Mouse (Mus musculus) intestine, postnatal 0 days (tissue): ENCODE data around the gene Fstl1. TPM values are rescaled to one million over a fixed set of nuclear protein-coding genes. Genes with fewer than 3 reads are reported as not detected.

Source experiments
- ATAC-seq: fragments of 200-750 bp; cut with Nextera tagmentation; 2 replicates; pipeline ENCODE4 v1.8.0; 2017; ENCODE audit warnings: mild to moderate bottlenecking, moderate TSS enrichment, moderate library complexity
- H3K27ac ChIP-seq: fragments of 300-500 bp; sonication (generic); 2 replicates; pipeline ENCODE4 v1.5.1; 2014; ENCODE audit warnings: mild to moderate bottlenecking, low read depth, low read length, moderate library complexity
- H3K27me3 ChIP-seq: fragments of 300-500 bp; sonication (generic); replicated peaks from 2 replicates; pipeline ENCODE4 v1.6.1; 2014; ENCODE audit warnings: low read length, mixed read lengths; ENCODE audit not compliant: control insufficient read depth, insufficient read depth
- H3K36me3 ChIP-seq: fragments of 300-500 bp; sonication (generic); 2 replicates; pipeline ENCODE4 v1.6.1; 2014; ENCODE audit warnings: mild to moderate bottlenecking, moderate library complexity; ENCODE audit not compliant: control insufficient read depth, insufficient read depth
- H3K4me1 ChIP-seq: fragments of 300-500 bp; sonication (generic); replicated peaks from 2 replicates; pipeline ENCODE4 v1.6.1; 2014; ENCODE audit warnings: antibody characterized with exemption, low read length, mixed read lengths; ENCODE audit not compliant: control insufficient read depth, insufficient read depth
- H3K4me2 ChIP-seq: fragments of 300-500 bp; sonication (generic); replicated peaks from 2 replicates; pipeline ENCODE4 v1.6.1; 2014; ENCODE audit warnings: low read depth, mild to moderate bottlenecking, moderate library complexity
- H3K4me3 ChIP-seq: fragments of 300-500 bp; sonication (generic); 2 replicates; pipeline ENCODE4 v1.5.1; 2014; ENCODE audit warnings: low read depth, low read length
- H3K9ac ChIP-seq: fragments of 300-500 bp; sonication (generic); 2 replicates; pipeline ENCODE4 v1.6.1; 2014; ENCODE audit warnings: mild to moderate bottlenecking, low read depth, low read length
- H3K9me3 ChIP-seq: fragments of 300-500 bp; sonication (generic); 2 replicates; pipeline ENCODE4 v1.6.1; 2016; ENCODE audit warnings: mixed run types; ENCODE audit not compliant: control insufficient read depth
- CTCF ChIP-seq: sonication (generic); IDR thresholded peaks from 2 replicates; pipeline ENCODE4 v1.5.1; 2016; ENCODE audit warnings: low read depth, mild to moderate bottlenecking, control low read depth, antibody characterized with exemption, moderate library complexity
- WGBS: fragments of 180-500 bp; shearing (Covaris S2); extraction: QIAGEN DNeasy Blood & Tissue Kit; methylation state at CpG from one replicate; pipeline ENCODE4 v1.1.7; 2014; 5-methylcytosine and 5-hydroxymethylcytosine counted together
- polyA plus RNA-seq: library from polyadenylated mRNA; unstranded; fragments of >200 nt; fragmentation: Nextera tagmentation; extraction: Ambion mirVana; gene quantifications from 2 replicates; pipeline ENCODE4 v1.2.1, GENCODE M21; 2015

Gene Fstl1
- polyA plus RNA-seq, 1 experiment from 2014 or later: 125 TPM

- Histone ChIP-seq H3K27ac (no peak overlapping the region), H3K4me3 (no peak overlapping the region), H3K36me3 (peaks cover 26% of the 10 kb centered on the region), H3K4me2 (no peak overlapping the region), H3K27me3 (no peaks in the 10 kb centered on the region), H3K4me1 (0 out of 2 replicates have a peak, but pooled peaks cover 4% of the 10 kb centered on the region), H3K9me3 (no peaks in the 10 kb centered on the region), H3K9ac (no peak overlapping the region)
- no peak for TF ChIP-seq CTCF
- no peak for ATAC-seq
- 99% methylated on average over 3 of the region's 3 CpGs for WGBS
These were observed 100.7 kb downstream of the Fstl1 start for GRCm38 (mm10) chr16:37877406-37877805.

- Histone ChIP-seq H3K36me3 (peaks cover 38% of the 10 kb centered on the region), H3K9ac (no peak overlapping the region), H3K4me2 (no peak overlapping the region), H3K4me3 (no peak overlapping the region), H3K27ac (no peak overlapping the region; the same call in 1 of the 2 replicates), H3K4me1 (0 out of 2 replicates have a peak, but pooled peaks cover 4% of the 10 kb centered on the region), H3K27me3 (no peaks in the 10 kb centered on the region), H3K9me3 (no peaks in the 10 kb centered on the region)
- ATAC-seq: no peak
- WGBS: 78% methylated on average over 7 of the region's 7 CpGs
- TF ChIP-seq CTCF: no peak
These were observed 102.4 kb downstream of the Fstl1 start for GRCm38 (mm10) chr16:37878951-37879505.

- H3K27me3 ChIP-seq: no peaks in the 10 kb centered on the region
- H3K4me2 ChIP-seq: no peak overlapping the region
- H3K4me1 ChIP-seq: 0 out of 2 replicates have a peak, but pooled peaks cover 4% of the 10 kb centered on the region
- H3K4me3 ChIP-seq: no peak overlapping the region
- no peak for TF ChIP-seq CTCF
- no peak overlapping the region for H3K9ac ChIP-seq
- 82% methylated on average over 4 of the region's 4 CpGs for WGBS
- H3K36me3 ChIP-seq: peaks cover 38% of the 10 kb centered on the region
- ATAC-seq: peak; percentile 57; the same call in 1 of the 2 replicates
- H3K27ac ChIP-seq: peak overlapping the region; percentile 3; the same call in 1 of the 2 replicates
- H3K9me3 ChIP-seq: no peaks in the 10 kb centered on the region
These were observed 103.2 kb downstream of the Fstl1 start for GRCm38 (mm10) chr16:37879750-37880419.

GRCm38 (mm10) chr16:37881168-37881567 is 104.5 kb downstream of the Fstl1 start:
- no peak for ATAC-seq
- no peak overlapping the region for H3K4me3 ChIP-seq
- no peak overlapping the region for H3K9ac ChIP-seq
- H3K27ac ChIP-seq: no peak overlapping the region
- TF ChIP-seq CTCF: no peak
- H3K4me2 ChIP-seq: no peak overlapping the region
- WGBS: 79% methylated on average over 2 of the region's 2 CpGs
- peaks cover 38% of the 10 kb centered on the region for H3K36me3 ChIP-seq
- no peaks in the 10 kb centered on the region for H3K27me3 ChIP-seq
- H3K9me3 ChIP-seq: no peaks in the 10 kb centered on the region
- H3K4me1 ChIP-seq: 0 out of 2 replicates have a peak, but pooled peaks cover 4% of the 10 kb centered on the region

Other genes starting within 250 kb of the Fstl1 start
- gene Gtf2e1, start 237.1 kb upstream of the Fstl1 start, polyA plus RNA-seq: 9.7 and 10.6 TPM in 2 replicates
- 25.6 and 27.4 TPM in 2 replicates for gene Rabl3, start 237.0 kb upstream of the Fstl1 start, polyA plus RNA-seq
- gene Hgd, start 196.7 kb upstream of the Fstl1 start, polyA plus RNA-seq: 2.7 and 4.2 TPM in 2 replicates
- 117 and 120 TPM in 2 replicates for gene Ndufb4, start 122.4 kb upstream of the Fstl1 start, polyA plus RNA-seq
- 6.2 and 6.6 TPM in 2 replicates for gene Gm36028, start 84.3 kb downstream of the Fstl1 start, polyA plus RNA-seq
- gene Lrrc58, start 91.5 kb downstream of the Fstl1 start, polyA plus RNA-seq: 27.6 and 30.8 TPM in 2 replicates
- 0.09 and 0.10 TPM in 2 replicates for gene Gpr156, start 139.6 kb downstream of the Fstl1 start, polyA plus RNA-seq